Mouse (Mus musculus): ENCODE results near the gene 1700029F12Rik.

DNA sequence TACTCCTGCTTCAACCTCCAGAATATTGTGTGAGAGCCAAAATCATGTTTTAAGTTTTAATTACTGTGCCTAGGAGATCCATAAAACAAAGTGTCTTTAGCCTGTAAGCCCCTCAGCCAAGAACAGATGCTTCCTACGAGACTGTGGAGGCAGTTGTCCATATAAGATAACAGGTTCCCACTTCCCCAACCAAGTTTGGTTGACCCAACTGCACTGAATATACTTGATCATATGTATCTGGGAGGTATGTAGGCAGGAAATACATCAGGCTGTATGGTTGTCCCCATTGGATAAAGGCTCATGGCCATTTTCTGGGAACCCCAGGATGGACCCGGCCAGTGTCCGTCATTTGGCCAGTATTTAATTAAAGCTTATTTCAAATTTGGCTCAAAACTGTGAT lies 44.1 kb downstream of the 1700029F12Rik start:
- TF ChIP-seq CTCF (IDR thresholded peaks at IDR 0.05; ENCODE audit: control insufficient read depth, insufficient read depth, insufficient read length) (no peak), MAX (IDR thresholded peaks at IDR 0.05) (no peak), USF1 (IDR thresholded peaks at IDR 0.05; ENCODE audit: low read depth) (no peak), MYOG (IDR thresholded peaks at IDR 0.05; ENCODE audit: control insufficient read depth, extremely low read depth, insufficient read length) (no peak), MYOD1 (IDR thresholded peaks at IDR 0.05; ENCODE audit: control insufficient read depth, insufficient read length, low read depth) (no peak), CEBPB (IDR thresholded peaks at IDR 0.05; ENCODE audit: low read depth) (no peak), FOSL1 (IDR thresholded peaks at IDR 0.05; ENCODE audit: insufficient read depth, low read length, poor library complexity, severe bottlenecking) (no peak)
